Mouse (Mus musculus) thymus, adult 2 months (tissue): ENCODE data around the gene Arntl2.

Experiments used
- CTCF ChIP-seq: fragments of 200-500 bp; IDR thresholded peaks from 2 replicates; pipeline ENCODE4 v1.5.1; 2012; ENCODE audit warnings: mild to moderate bottlenecking, control low read depth, low read length, moderate library complexity, borderline replicate concordance; ENCODE audit not compliant: control insufficient read depth, poor library complexity, insufficient read depth; ENCODE audit errors: extremely low read depth
- POLR2A ChIP-seq: fragments of 200-500 bp; IDR thresholded peaks from 2 replicates; pipeline ENCODE4 v1.6.1; 2012; ENCODE audit warnings: mild to moderate bottlenecking, low read length, control low read depth, moderate library complexity; ENCODE audit not compliant: control insufficient read depth, poor library complexity, insufficient read depth; ENCODE audit errors: extremely low read depth

DNA sequence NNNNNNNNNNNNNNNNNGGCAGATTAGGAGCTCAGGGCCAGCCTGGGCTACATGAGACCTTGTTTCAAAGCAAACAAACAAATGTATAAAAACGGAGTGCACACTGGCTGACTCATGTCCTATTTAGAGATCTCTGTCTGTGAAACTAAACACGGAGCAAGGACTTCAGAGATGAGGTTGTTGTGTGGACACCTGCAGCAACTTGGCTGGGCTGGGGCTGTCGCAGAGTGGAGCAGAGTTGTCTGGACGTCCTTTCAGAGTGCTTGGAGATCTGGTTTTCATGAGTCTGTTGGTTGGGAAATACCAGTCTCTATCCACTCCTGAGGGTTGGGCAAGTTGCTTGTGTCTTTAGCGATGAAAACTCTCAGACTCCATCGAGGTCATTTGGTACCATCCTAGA lies 14.1 kb downstream of the Arntl2 start:
- TF ChIP-seq POLR2A (no peak), CTCF (no peak)
